Mouse (Mus musculus) liver, postnatal 0 days (tissue): ENCODE measurements at regions not wholly inside any gene's neighbourhood (a gene's known extent, or its start where the extent isn't known, plus 50 kb on each side); places are given as distances from the start of the nearest gene placed in this dataset.

Experiments
- CTCF ChIP-seq: sonication (generic); IDR thresholded peaks from 2 replicates; pipeline ENCODE4 v1.5.1; 2016; ENCODE audit warnings: antibody characterized with exemption, low read depth
- EP300 ChIP-seq: IDR thresholded peaks from 2 replicates; pipeline ENCODE4 v1.6.1; 2016; ENCODE audit warnings: antibody characterized with exemption, low read depth, mild to moderate bottlenecking

DNA sequence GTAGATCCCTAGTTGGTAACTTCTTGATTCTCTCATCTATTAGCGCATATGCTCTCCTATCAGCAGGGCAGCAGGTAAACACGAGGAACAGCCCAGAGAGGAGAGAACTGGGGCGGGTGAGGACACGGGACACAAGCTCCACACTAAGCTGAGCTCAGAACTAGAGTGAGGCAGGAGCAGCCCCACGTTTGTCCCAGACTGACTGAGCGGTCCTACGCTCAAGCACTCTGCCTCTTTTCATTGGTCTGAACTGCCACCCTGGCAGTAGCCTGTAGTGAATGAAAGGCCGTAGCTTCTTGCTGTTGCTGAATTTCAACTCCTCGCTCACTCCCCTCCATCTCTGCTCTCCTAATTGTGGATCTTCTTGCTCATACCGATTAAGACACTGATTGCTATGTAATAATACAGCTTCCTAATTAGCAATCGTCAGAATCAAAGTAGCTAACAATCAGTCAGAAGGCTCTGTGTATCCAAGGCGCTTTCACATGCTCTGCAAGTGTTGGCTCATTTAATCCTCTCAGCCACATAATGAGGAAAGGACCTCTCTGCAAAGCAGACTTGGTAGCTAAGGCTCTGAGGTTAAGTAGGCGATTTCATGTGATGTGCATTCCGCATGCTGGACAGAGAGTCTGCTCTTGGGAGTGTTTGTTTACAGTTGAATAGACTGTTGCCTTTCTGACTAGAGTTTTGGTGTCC lies 77.1 kb downstream of the Thnsl1 start:
- no peak for TF ChIP-seq CTCF
- TF ChIP-seq EP300 = no peak
